Mouse (Mus musculus) ES-Bruce4 (cell line): ENCODE results near the gene Rai1. TPM values are rescaled to one million over a fixed set of nuclear protein-coding genes. Genes with fewer than 3 reads are reported as not detected.

Experiments
- H3K27ac ChIP-seq: 2 replicates; pipeline ENCODE4 v1.5.1; 2012; ENCODE audit warnings: low read length, inconsistent platforms; ENCODE audit not compliant: insufficient read depth
- H3K27me3 ChIP-seq: 2 replicates; pipeline ENCODE4 v1.6.1; 2012; ENCODE audit warnings: mild to moderate bottlenecking, low read length, inconsistent platforms; ENCODE audit not compliant: control insufficient read depth, poor library complexity, insufficient read depth, severe bottlenecking
- H3K36me3 ChIP-seq: 2 replicates; pipeline ENCODE4 v1.6.1; 2012; ENCODE audit warnings: inconsistent platforms, mild to moderate bottlenecking, low read length, moderate library complexity; ENCODE audit not compliant: control insufficient read depth, poor library complexity, insufficient read depth, severe bottlenecking
- H3K4me1 ChIP-seq: one replicate; pipeline ENCODE4 v1.8.1; 2011; ENCODE audit warnings: low read length; ENCODE audit not compliant: control insufficient read depth, insufficient read depth
- H3K4me3 ChIP-seq: 2 replicates; pipeline ENCODE4 v1.5.1; 2011; ENCODE audit warnings: low read depth, mild to moderate bottlenecking, low read length
- H3K9ac ChIP-seq: 2 replicates; pipeline ENCODE4 v1.6.1; 2012; ENCODE audit warnings: low read depth, mild to moderate bottlenecking, inconsistent platforms; ENCODE audit not compliant: poor library complexity, severe bottlenecking
- H3K9me3 ChIP-seq: replicated peaks from 2 replicates; pipeline ENCODE4 v1.6.1; 2012; ENCODE audit warnings: mild to moderate bottlenecking, low read length, inconsistent platforms; ENCODE audit not compliant: control insufficient read depth, poor library complexity, insufficient read depth, severe bottlenecking
- CTCF ChIP-seq: IDR thresholded peaks from one replicate; pipeline ENCODE4 v1.8.1; 2011; ENCODE audit warnings: low read depth, low read length
- EP300 ChIP-seq: IDR thresholded peaks from 2 replicates; pipeline ENCODE4 v1.6.1; 2011; ENCODE audit warnings: low read depth, low read length; ENCODE audit not compliant: insufficient read depth
- POLR2A ChIP-seq: IDR thresholded peaks from one replicate; pipeline ENCODE4 v1.8.1; 2011; ENCODE audit warnings: low read length; ENCODE audit not compliant: insufficient read depth
- polyA plus RNA-seq: library from polyadenylated mRNA; stranded (reverse); fragments of >200 nt; gene quantifications from 2 replicates; pipeline ENCODE4 v1.2.4, GENCODE M21; 2011; ENCODE audit warnings: low read depth; ENCODE audit not compliant: missing spikeins, insufficient read depth, insufficient read length

Gene Rai1
- polyA plus RNA-seq, 1 experiment = 21.9 TPM

DNA sequence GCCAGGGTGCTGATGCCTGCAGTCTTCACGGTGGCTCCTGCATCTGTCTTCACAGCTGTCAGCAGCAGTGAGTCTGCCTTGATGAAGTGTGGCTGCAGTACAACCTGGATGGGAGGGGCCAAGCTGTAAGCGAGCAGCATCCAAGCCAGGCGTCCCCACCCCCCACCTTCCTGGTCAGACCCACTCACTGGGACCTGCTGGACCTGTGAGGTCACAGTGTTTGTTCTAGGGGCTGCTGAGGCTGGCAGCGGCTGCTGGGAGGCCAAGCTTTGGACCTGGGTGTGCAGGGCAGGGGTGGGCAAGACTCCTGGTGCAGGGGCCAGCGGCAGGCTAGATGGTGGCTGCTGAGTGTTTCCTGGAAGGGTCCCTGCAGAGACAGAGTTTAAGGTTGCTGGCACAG is 101.4 kb downstream of the Rai1 start:
- H3K27ac ChIP-seq = no peak overlapping the region

GRCm38 (mm10) chr11:60208201-60208600 is 103.4 kb downstream of the Rai1 start:
- H3K4me1 ChIP-seq = peaks cover 13% of the 10 kb centered on the region
- peaks cover 31% of the 10 kb centered on the region for H3K36me3 ChIP-seq
- no peaks in the 10 kb centered on the region for H3K27me3 ChIP-seq
- H3K27ac ChIP-seq = no peak overlapping the region
- H3K9ac ChIP-seq = no peak overlapping the region
- TF ChIP-seq CTCF (no peak), EP300 (no peak), POLR2A (no peak)
- H3K9me3 ChIP-seq = no peaks in the 10 kb centered on the region
- H3K4me3 ChIP-seq = no peak overlapping the region

More for the DNA sequence above, 101.4 kb downstream of the Rai1 start:
- H3K27me3 ChIP-seq = no peaks in the 10 kb centered on the region
- H3K4me1 ChIP-seq = peaks cover 3% of the 10 kb centered on the region
- H3K4me3 ChIP-seq = no peak overlapping the region
- no peaks in the 10 kb centered on the region for H3K9me3 ChIP-seq
- H3K9ac ChIP-seq = no peak overlapping the region
- H3K36me3 ChIP-seq = peaks cover 46% of the 10 kb centered on the region
- TF ChIP-seq CTCF = no peak
- no peak for TF ChIP-seq EP300
- TF ChIP-seq POLR2A = no peak

DNA sequence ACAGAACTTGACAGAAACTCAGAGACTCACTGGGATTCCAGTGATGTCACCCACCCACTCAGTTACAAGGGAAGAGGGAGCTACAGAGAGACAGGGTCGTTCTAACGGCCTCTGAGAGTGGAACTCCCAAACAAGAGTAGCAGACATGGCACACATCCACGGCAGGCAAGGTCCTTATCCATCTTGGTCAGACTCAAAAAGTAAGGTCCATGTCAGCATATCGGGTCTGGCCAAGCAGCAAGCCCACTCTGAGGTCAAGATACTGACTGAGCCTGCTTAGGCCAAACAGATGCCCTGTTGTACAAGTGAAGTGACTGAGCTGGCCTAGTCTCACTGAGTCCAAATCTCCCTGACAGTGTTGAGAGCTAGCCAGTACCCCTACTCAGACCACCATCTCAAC is 103.9 kb downstream of the Rai1 start:
- Histone ChIP-seq H3K9ac (no peak overlapping the region), H3K36me3 (peaks cover 26% of the 10 kb centered on the region), H3K4me1 (peaks cover 15% of the 10 kb centered on the region), H3K27ac (no peak overlapping the region), H3K27me3 (no peaks in the 10 kb centered on the region), H3K4me3 (no peak overlapping the region), H3K9me3 (no peaks in the 10 kb centered on the region)
- TF ChIP-seq EP300 = no peak
- TF ChIP-seq POLR2A = no peak
- TF ChIP-seq CTCF = no peak

- TF ChIP-seq CTCF = no peak
- no peak for TF ChIP-seq EP300
- no peak for TF ChIP-seq POLR2A
- Histone ChIP-seq H3K4me3 (peak overlapping the region; percentile 78), H3K27ac (0 out of 2 replicates have a peak overlapping the region, but pooled peaks have one; percentile 63), H3K27me3 (no peaks in the 10 kb centered on the region), H3K9ac (peak overlapping the region; percentile 76), H3K4me1 (peaks cover 15% of the 10 kb centered on the region), H3K9me3 (no peaks in the 10 kb centered on the region), H3K36me3 (peaks cover 19% of the 10 kb centered on the region)
These were observed 104.6 kb downstream of the Rai1 start for GRCm38 (mm10) chr11:60209217-60209932.

DNA sequence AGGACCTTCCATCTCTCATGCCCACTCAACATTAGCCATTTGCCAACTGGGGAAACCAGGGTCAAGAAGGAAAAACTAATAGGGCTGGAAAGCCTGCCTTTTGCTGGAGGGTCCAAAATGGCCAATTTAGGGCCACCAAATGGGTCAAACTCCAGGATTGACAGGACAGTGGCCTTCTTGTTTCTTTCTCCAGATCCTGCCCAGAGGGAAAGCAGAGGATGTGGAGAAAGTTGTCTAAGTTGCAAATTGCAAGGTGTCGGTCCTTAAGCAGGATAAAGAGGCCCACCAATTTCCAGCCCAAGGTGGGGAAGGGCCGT is 105.1 kb downstream of the Rai1 start:
- peak overlapping the region; percentile 63 for H3K27ac ChIP-seq
- TF ChIP-seq EP300 (no peak), POLR2A (no peak), CTCF (no peak)
- H3K9ac ChIP-seq = peak overlapping the region; percentile 76
- peaks cover 15% of the 10 kb centered on the region for H3K4me1 ChIP-seq
- no peaks in the 10 kb centered on the region for H3K27me3 ChIP-seq
- peak overlapping the region; percentile 78 for H3K4me3 ChIP-seq
- no peaks in the 10 kb centered on the region for H3K9me3 ChIP-seq
- H3K36me3 ChIP-seq = peaks cover 17% of the 10 kb centered on the region

DNA sequence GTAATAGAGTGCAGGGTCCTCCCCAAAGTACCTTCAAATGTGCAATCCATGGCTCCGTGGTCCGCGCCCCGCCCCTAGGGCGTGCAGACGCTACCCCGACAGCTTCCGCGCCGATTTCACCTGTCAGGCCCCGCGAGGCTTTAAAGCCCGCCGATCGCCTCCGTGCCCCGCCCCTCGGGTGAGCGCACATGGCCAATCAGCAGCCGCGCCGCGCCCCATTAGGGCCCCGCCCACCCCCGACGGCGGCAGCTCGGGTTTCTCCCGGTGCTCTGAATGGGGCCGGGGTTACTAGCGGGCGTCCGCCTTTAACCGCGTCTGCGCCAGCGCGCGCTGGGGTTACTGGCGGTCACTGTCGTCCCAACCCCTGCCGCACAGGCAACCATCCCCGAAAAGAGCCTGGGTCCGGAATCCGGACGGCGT is 105.5 kb downstream of the Rai1 start:
- Histone ChIP-seq H3K36me3 (peaks cover 13% of the 10 kb centered on the region), H3K27ac (peak overlapping the region; percentile 90), H3K9me3 (no peaks in the 10 kb centered on the region), H3K4me1 (peaks cover 15% of the 10 kb centered on the region), H3K27me3 (no peaks in the 10 kb centered on the region), H3K9ac (peak overlapping the region; percentile 76), H3K4me3 (peak overlapping the region; percentile 79)
- TF ChIP-seq POLR2A (peak; percentile 55), EP300 (peak; percentile 74), CTCF (no peak)
